Mouse (Mus musculus) limb, embryonic 11.5 days (tissue): ENCODE data around the gene Edc4. TPM values are rescaled to one million over a fixed set of nuclear protein-coding genes. Genes with fewer than 3 reads are reported as not detected.
A peak's percentile ranks its signal among the peaks of the same experiment; 100 is the strongest.

Source experiments
- ATAC-seq: fragments of 200-750 bp; cut with Nextera tagmentation; 2 replicates; pipeline ENCODE4 v1.8.0; 2017; ENCODE audit warnings: low read depth; ENCODE audit not compliant: insufficient number of reproducible peaks, low FRiP score, low TSS enrichment
- DNase-seq: peaks from one replicate; pipeline ENCODE4 v3.0.0-alpha.2; 2015; ENCODE audit warnings: low spot score
- H3K27ac ChIP-seq: fragments of 300-500 bp; sonication (generic); replicated peaks from 2 replicates; pipeline ENCODE4 v1.5.1; 2014; ENCODE audit warnings: low read depth, mild to moderate bottlenecking, low read length
- H3K27me3 ChIP-seq: fragments of 300-500 bp; sonication (generic); 2 replicates; pipeline ENCODE4 v1.6.1; 2014; ENCODE audit warnings: mild to moderate bottlenecking, low read length, mixed read lengths; ENCODE audit not compliant: control insufficient read depth, insufficient read depth
- H3K36me3 ChIP-seq: fragments of 300-500 bp; sonication (generic); 2 replicates; pipeline ENCODE4 v1.6.1; 2014; ENCODE audit warnings: mild to moderate bottlenecking, low read length, moderate library complexity, mixed read lengths; ENCODE audit not compliant: control insufficient read depth, insufficient read depth
- H3K4me1 ChIP-seq: fragments of 300-500 bp; sonication (generic); 2 replicates; pipeline ENCODE4 v1.6.1; 2014; ENCODE audit warnings: low read length, mixed read lengths; ENCODE audit not compliant: control insufficient read depth, insufficient read depth
- H3K4me2 ChIP-seq: fragments of 300-500 bp; sonication (generic); 2 replicates; pipeline ENCODE4 v1.6.1; 2014; ENCODE audit warnings: low read depth, mild to moderate bottlenecking, moderate library complexity; ENCODE audit not compliant: severe bottlenecking
- H3K4me3 ChIP-seq: fragments of 300-500 bp; sonication (generic); 2 replicates; pipeline ENCODE4 v1.5.1; 2014; ENCODE audit warnings: low read depth, low read length
- H3K9ac ChIP-seq: fragments of 300-500 bp; sonication (generic); 2 replicates; pipeline ENCODE4 v1.6.1; 2014; ENCODE audit warnings: mild to moderate bottlenecking, low read length
- H3K9me3 ChIP-seq: fragments of 300-500 bp; sonication (generic); 2 replicates; pipeline ENCODE4 v1.6.1; 2016; ENCODE audit warnings: low read length; ENCODE audit not compliant: control insufficient read depth
- WGBS: fragments of 180-500 bp; shearing (Covaris S2); extraction: QIAGEN DNeasy Blood & Tissue Kit; methylation state at CpG from one replicate; pipeline ENCODE4 v1.1.7; 2014; 5-methylcytosine and 5-hydroxymethylcytosine counted together
- polyA plus RNA-seq: library from polyadenylated mRNA; unstranded; fragments of >200 nt; fragmentation: Nextera tagmentation; extraction: Ambion mirVana; gene quantifications from 2 replicates; pipeline ENCODE4 v1.2.1, GENCODE M21; 2014

Gene Edc4
- polyA plus RNA-seq, 1 experiment from 2014 or later = 44.2 TPM

DNA sequence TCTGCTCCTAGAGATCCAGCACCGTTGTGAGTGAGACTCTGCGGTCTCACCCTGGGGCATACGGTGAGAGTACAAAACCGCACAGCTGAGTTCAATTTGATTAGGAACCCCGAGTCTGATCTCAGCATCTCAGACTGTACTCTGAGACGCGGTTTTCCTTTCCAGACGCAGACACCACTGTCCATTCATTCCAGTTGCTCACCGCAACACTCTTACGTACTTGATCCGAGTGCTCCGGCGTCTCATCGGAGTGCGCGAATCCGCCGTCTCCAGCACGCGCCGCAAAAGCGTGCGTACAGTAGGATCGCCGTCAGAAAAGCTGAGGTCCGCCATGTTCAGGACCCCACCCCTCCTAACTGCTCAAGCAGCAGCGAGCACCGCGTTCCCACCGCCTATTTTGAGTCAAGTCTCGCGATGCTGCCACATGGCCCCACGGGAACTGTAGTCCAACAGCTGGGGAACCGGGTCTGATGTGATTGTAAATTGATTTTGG is 29.0 kb upstream of the Edc4 start:
- peaks cover 7% of the 10 kb centered on the region for H3K4me1 ChIP-seq
- 0 out of 2 replicates have a peak overlapping the region, but pooled peaks have one; percentile 43 for H3K27ac ChIP-seq
- no peaks in the 10 kb centered on the region for H3K27me3 ChIP-seq
- DNase-seq (peak; percentile 94), ATAC-seq (peak; percentile 80)
- H3K4me3 ChIP-seq = peak overlapping the region; percentile 84
- under 1% methylated on average over 34 of the region's 34 CpGs for WGBS
- H3K9me3 ChIP-seq = no peaks in the 10 kb centered on the region
- peak overlapping the region; percentile 71 for H3K9ac ChIP-seq
- peaks cover 7% of the 10 kb centered on the region for H3K36me3 ChIP-seq
- H3K4me2 ChIP-seq = peak overlapping the region; percentile 55

DNA sequence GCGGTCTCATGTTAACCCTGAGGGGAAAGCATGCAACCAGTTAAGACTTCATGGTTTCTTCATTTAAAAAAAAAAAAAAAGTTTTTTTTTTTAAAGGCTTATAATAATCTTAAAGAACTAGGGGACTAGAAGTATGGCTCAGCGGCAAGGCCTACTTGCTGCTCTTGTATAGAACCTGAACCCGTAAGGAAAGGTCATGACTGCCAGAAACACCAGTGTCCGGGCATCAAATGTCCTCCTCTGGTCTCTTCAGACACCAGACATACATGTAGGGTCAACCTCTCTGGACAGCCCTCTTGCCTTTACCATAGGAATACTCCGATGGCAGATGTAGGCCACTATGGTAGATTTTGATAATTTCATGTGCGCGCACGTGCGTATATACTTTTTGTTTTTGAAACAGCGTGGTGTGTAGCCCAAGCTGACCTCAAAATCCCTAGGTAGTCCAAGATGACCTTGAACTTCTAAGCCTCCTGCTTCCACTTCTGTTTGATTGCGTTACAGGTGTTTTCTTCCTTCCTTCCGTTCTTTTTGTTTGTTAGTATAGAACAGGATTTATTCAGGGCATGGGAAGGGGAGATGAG is 28.4 kb upstream of the Edc4 start:
- peak; percentile 40 for DNase-seq
- Histone ChIP-seq H3K36me3 (peaks cover 5% of the 10 kb centered on the region), H3K4me1 (peaks cover 8% of the 10 kb centered on the region), H3K27ac (no peak overlapping the region), H3K4me3 (peak overlapping the region; percentile 84; the same call in 1 of the 2 replicates), H3K9ac (no peak overlapping the region), H3K9me3 (no peaks in the 10 kb centered on the region), H3K27me3 (no peaks in the 10 kb centered on the region), H3K4me2 (no peak overlapping the region)
- WGBS = 84% methylated on average over 12 of the region's 12 CpGs
- no peak for ATAC-seq

DNA sequence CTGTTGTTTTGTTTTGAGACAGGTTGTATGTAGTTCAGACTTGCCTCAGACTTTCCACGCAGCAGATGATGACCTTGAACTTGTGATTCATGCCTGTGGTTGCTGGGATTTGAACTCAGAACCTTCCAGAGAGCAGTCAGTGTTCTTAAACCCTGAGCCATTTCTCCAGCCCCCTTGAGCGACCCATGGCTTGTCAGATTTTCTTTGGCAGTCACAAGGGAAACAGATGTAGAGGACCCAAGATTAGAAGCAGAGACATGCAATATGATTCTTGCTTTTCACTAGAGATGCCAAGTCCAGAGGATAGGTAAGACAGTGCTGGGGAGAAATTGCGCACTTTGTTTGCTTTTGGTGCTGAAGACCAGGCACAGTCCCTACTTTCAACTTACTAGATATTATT is 27.5 kb upstream of the Edc4 start, which contains the start of gene Cenpt:
Gene Cenpt (minus strand): TSS at position 101 of the 400 bp plus-strand sequence.
- Histone ChIP-seq H3K9ac (no peak within 1 kb of the TSS), H3K9me3 (no peaks in the 10 kb centered on the region), H3K4me3 (no peak within 1 kb of the TSS), H3K27me3 (no peaks in the 10 kb centered on the region), H3K4me1 (peaks cover 12% of the 10 kb centered on the region), H3K4me2 (no peak within 1 kb of the TSS), H3K27ac (no peak within 1 kb of the TSS), H3K36me3 (peaks cover 5% of the 10 kb centered on the region)
- WGBS = 85% methylated on average over 3 of the region's 3 CpGs
- ATAC-seq = no peak
- DNase-seq = no peak

DNA sequence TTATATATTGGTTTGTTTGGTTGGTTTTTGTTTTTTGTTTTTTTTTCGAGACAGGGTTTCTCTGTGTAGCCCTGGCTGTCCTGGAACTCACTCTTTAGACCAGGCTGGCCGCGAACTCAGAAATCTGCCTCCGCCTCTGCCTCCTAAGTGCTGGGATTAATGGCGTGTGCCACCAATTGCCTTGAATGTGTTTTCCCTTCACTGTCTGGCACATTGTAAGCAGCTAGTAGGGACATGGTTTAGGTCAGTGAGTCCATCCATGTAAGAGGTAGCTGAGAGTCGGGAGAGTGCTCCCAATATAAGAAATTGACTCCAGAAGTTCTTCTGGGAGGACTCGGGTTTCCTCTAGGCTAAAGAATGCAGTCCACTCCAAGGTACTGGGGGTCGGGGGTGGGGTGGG is 26.4 kb upstream of the Edc4 start:
- Histone ChIP-seq H3K4me3 (peak overlapping the region; percentile 85), H3K27me3 (no peaks in the 10 kb centered on the region), H3K9me3 (no peaks in the 10 kb centered on the region), H3K9ac (no peak overlapping the region), H3K4me2 (peak overlapping the region; percentile 16; the same call in 1 of the 2 replicates), H3K4me1 (peaks cover 12% of the 10 kb centered on the region), H3K36me3 (no peaks in the 10 kb centered on the region; the same call in 1 of the 2 replicates), H3K27ac (no peak overlapping the region; the same call in 1 of the 2 replicates)
- 25% methylated on average over 8 of the region's 8 CpGs for WGBS
- DNase-seq (no peak), ATAC-seq (no peak; the same call in 1 of the 2 replicates)

DNA sequence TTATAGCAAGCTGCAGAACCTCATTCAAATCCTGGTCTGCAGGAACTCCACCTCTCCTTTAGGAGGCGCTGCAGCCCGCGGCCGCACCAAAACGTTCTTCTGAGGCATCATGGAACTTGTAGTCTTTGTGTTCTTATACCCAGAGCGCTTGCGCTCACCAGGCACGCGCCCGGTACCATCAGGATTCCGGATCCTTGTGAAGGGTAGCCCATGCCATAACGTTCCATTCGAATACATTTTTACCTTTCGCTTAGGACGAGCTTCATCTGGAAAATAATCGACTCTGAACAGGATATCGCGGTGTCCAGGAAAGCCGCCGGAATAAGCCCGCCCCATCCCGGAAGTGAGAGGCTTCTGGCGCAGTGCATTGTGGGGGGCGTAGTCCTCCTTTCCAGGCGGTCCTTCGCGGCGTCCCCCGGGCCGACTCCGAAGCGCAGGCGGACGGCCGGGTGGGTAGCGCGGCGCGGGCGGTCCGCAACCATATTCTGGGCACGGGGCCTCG is 25.9 kb upstream of the Edc4 start, which contains the start of gene Thap11:
Gene Thap11 (plus strand): TSS at position 418 of the 502 bp plus-strand sequence.
- Histone ChIP-seq H3K27ac (peak within 1 kb of the TSS; percentile 31), H3K4me1 (peaks cover 16% of the 10 kb centered on the region), H3K36me3 (no peaks in the 10 kb centered on the region), H3K9ac (peak within 1 kb of the TSS; percentile 81), H3K4me3 (peak within 1 kb of the TSS; percentile 85), H3K9me3 (no peaks in the 10 kb centered on the region), H3K4me2 (peak within 1 kb of the TSS; percentile 94), H3K27me3 (no peaks in the 10 kb centered on the region)
- peak; percentile 97 for DNase-seq
- peak; percentile 89 for ATAC-seq
- under 1% methylated on average over 43 of the region's 43 CpGs for WGBS

DNA sequence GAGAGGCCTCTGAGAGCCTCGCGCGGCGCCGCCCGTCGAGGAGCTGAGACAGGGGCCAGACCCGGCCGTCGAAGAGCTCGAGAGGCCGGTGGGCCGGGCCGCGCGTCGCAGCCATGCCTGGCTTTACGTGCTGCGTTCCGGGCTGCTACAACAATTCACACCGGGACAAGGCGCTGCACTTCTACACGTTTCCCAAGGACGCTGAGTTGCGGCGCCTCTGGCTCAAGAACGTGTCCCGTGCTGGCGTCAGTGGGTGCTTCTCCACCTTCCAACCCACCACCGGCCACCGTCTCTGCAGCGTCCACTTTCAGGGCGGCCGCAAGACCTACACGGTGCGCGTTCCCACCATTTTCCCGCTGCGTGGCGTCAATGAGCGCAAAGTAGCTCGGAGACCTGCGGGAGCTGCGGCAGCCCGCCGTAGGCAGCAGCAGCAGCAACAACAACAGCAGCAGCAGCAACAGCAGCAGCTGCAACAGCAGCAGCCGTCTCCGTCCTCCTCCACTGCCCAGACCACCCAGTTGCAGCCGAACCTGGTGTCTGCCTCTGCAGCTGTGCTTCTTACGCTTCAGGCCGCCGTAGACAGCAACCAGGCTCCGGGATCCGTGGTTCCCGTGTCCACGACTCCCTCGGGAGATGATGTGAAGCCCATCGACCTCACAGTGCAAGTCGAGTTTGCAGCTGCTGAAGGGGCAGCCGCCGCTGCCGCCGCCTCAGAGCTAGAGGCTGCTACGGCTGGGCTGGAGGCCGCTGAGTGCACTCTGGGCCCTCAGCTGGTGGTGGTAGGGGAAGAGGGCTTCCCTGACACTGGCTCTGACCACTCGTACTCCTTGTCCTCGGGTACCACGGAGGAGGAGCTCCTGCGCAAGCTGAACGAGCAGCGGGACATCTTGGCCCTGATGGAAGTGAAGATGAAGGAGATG is 25.2 kb upstream of the Edc4 start:
- Histone ChIP-seq H3K9me3 (no peaks in the 10 kb centered on the region), H3K27me3 (no peaks in the 10 kb centered on the region), H3K4me1 (peaks cover 17% of the 10 kb centered on the region), H3K9ac (peak overlapping the region; percentile 81), H3K4me2 (peak overlapping the region; percentile 94), H3K36me3 (no peaks in the 10 kb centered on the region), H3K4me3 (peak overlapping the region; percentile 85), H3K27ac (peak overlapping the region; percentile 31)
- ATAC-seq = 0 out of 2 replicates have a peak, but pooled peaks have one; percentile 4
- peak; percentile 69 for DNase-seq
- under 1% methylated on average over 67 of the region's 71 CpGs for WGBS

DNA sequence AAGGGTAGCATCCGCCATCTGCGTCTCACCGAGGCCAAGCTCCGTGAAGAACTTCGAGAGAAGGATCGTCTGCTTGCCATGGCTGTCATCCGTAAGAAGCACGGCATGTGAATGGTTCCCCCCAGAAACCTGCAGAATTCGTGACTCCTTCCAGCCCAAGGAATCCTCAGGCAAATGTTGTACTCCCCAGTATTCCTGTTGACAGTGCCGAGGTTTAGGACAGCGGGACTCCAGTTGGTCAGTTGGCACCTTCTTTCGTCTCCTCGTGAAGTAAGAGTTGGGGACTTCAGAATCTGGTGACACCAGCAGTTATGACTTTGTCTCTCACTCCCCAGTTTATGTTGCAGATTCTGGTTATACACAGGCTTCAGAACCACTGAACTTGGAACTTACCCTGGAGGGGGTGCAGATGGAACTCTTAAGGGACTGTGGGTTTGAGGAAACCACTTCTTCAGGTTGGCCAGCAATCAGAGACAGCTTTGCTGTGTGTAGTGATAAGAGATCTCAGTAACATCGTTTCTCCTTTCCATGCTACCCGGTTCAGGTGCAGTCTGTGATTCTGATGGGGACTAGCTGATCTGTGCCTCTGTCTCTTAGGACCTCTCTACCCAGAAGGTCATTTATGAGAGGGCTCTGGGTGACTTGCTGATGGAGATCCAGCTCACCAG is 24.4 kb upstream of the Edc4 start:
- Histone ChIP-seq H3K27ac (no peak overlapping the region), H3K27me3 (no peaks in the 10 kb centered on the region), H3K4me1 (peaks cover 16% of the 10 kb centered on the region), H3K36me3 (no peaks in the 10 kb centered on the region), H3K9me3 (no peaks in the 10 kb centered on the region), H3K9ac (peak overlapping the region; percentile 81), H3K4me2 (peak overlapping the region; percentile 94), H3K4me3 (peak overlapping the region; percentile 85)
- no peak for DNase-seq
- WGBS = 20% methylated on average over 15 of the region's 15 CpGs
- ATAC-seq = no peak

DNA sequence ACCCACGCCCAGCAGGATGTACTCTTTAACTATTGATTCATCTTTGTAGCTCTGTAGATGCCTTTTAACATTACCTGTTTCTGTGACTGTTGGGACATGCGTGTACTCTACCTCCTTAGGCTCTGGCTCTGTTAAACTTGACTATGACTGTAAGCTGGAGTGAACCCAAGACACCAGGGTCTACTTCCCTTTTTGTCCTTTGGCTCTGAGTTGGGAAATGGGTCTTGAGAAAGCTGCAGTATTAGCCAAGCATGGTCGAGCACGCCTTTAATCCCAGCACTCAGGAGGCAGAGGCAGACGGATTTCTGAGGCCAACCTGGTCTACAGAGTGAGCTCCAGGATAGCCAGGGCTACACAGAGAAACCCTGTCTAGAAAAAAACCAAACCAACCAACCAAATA is 22.2 kb upstream of the Edc4 start:
- Histone ChIP-seq H3K36me3 (no peaks in the 10 kb centered on the region; the same call in none of the 2 replicates), H3K9ac (no peak overlapping the region), H3K9me3 (no peaks in the 10 kb centered on the region), H3K4me1 (peaks cover 16% of the 10 kb centered on the region), H3K27ac (no peak overlapping the region), H3K4me2 (no peak overlapping the region), H3K27me3 (no peaks in the 10 kb centered on the region), H3K4me3 (no peak overlapping the region)
- 87% methylated on average over 5 of the region's 5 CpGs for WGBS
- ATAC-seq (no peak), DNase-seq (no peak)
